Mouse (Mus musculus) urinary bladder, postnatal 36 days (tissue): ENCODE data around the gene 4932438H23Rik.

Experiments
- DNase-seq, 2 experiments: peaks; one replicate each; pipeline ENCODE4 v3.0.0; 2022; ENCODE audit warnings: low spot score in 2 of 2, mixed read lengths in 1 of 2

4932438H23Rik gene

DNA sequence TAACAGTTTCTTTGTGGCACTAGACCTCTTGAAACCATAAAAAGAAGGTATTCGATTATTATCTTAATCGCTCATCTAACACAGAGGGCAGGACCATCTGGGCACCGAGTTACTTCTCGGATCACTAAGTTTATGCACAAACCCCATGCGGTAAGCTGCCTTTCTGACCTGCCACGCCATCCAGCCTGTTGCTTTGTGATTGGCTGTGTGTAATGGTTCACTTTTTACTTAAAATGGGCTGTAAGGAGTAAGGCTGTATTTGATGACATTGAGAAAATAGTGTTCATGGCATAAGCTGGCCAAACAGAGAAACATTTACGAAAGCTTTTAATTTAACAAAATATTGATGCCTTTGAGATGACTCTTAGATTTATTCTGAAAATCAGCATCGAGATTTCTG is at the start of gene 4932438H23Rik:
TSS of gene 4932438H23Rik (minus strand) at position 101 of the 400 bp plus-strand sequence.
- DNase-seq: no peak

DNA sequence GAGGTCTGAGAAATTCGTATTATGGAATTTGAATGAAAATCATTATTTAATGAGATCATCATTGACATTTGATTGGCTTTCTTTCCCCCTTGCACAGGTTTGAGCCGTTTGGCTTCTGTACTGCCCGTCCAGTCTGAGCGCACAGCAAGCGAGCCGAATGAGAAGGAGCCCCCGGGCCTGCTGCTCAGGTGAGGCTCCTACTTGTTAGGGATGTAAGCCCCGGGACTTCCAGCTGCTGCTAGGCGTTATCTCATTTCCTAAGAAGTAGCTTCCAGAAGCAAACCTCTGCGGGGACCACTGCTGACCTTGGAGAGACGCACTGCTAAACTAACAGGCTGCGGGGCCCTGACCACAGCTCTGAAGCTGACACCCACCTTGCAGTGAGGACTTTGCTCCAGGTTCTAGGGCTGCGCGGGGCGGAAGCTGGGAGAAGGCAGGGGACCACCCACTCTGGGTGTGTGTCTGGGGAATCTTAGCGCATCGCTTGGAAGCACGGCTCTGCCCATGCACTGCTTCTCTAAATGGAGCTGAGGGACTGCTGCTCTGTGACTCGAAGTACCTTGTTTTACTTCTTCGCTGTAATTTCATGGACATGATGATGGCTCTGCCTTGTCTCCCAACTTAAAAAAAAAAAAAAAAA is 46.2 kb upstream of the 4932438H23Rik start:
- DNase-seq: no peak

DNA sequence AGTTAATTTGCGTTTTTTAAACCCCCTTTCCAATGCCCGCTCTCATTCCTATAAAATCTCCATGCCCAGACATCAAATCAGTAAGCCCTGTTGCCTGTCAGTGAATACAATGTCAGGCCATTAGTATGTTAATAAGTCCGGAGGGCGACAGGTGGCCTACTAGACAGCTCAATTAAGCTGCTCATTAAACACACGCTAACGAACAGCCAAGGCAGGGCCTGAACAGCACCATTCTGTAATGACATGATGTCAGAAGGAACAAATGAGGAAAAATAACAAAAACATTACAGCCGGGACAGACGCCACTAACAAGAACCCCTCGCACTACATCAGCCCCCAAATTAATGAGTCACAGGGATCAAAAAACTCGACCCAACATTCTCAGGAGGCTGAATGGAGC is 45.5 kb upstream of the 4932438H23Rik start:
- DNase-seq: no peak

DNA sequence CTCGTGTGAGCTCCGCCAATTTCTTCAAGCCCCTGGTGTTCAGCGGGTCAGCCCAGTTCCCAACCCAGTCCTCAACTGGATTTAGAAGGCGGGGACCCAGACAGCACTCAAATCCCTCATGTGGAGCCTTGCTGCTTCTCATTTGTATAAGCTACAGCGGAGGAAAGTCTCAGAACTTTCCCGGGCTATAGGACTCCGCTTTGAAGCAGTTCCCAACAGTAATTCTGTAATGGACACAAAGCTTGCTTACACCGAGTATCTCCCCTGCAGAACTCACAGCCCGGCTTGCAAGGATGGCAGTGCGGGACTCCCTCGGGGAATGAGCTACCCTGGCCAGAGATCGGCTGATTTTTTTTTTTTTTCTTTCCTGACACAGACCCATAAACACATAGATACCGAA is 45.1 kb upstream of the 4932438H23Rik start:
- no peak for DNase-seq

DNA sequence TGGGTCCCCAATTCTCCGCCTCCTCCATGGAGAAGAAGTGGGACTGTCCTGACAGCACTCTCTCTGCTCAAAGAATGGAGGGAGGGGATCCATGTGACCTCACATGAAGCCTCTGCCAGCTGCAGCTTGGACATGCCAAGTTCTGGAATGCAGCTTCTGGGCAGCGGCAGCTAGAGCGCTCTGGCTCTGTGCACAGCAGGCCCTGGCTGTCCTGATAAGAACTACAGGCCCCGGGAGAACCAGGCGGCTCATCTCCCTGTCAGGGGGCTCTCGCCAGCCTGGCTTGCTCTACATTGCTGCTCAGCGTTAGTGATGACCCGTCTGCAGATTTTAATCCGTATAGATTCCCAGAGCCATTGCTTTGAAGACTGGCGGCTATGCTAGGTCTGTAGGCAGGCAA is 44.6 kb upstream of the 4932438H23Rik start:
- no peak for DNase-seq

DNA sequence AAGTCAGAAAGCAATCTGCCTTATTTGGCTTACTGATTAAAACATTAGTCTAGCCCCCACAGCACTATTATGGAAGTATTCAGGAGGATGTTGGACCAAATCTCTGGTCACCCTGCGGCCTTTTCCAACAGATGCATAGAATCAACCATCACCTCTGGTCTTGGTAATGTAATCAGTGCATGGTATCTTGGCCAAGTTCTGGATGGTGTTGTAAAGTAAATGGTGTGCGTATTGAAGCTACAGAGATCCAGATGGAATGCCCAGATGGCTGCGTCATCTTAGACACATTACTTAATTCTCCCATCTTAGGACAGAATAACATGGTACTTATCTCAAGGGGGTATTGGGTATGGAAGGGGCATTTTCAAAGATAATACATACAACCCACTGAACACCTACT is 43.8 kb upstream of the 4932438H23Rik start:
- DNase-seq: no peak

DNA sequence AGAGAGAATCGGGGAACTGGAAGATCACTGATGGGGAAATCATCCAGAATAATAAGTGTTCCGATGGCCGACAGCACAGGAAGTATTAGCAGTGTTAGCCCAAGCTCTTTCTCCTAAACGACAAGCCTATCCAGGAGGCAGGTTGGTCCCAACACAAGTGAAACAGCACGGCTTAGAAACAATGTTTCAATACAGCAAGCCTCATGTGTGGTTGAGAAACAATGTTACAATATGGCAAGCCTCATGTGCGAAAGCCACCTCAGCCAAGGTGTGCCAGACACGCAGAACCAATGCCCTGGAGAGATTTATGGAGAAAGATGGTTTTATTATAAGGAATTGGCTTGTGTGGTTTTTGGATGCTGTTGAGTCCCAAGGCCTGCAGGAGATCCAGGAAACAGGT is 43.2 kb upstream of the 4932438H23Rik start:
- no peak for DNase-seq

DNA sequence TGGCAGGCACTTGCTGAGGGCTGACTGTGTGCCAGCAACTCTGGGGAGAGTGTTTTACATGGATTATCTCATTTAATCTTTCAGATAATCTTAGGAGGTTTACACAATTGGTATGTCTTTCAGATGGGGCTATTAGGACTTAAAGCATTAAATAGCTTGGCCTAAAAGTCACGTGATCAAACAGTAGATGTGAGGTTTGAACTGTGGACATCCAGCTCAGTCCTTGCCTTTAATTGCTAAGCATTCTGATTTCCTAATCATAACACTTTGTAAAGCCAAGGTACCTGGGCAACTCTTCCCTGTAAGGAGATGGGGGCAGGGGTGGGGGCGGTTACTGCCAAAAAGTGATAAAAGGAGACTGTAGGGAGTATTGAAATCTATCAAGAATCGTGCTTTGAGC is 41.7 kb upstream of the 4932438H23Rik start:
- no peak for DNase-seq

DNA sequence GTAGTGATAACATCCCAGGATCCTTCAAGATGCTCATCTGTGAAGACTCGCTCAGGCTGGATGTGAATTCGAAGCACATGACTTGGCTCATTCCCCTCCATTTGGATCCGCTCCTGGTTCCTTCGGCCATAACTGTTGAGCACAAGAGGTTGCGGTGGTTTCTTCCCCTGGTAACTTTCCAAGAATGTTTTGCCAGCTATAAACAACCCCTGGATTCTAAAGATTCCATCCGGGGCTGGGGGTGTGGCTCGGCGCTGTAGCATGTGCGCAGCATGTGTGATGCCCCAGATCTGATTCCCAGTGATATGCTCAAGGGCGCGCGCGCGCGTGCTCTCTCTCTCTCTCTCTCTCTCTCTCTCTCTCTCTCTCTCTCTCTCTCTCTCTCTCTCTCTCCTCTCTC is 35.0 kb upstream of the 4932438H23Rik start:
- DNase-seq: no peak

DNA sequence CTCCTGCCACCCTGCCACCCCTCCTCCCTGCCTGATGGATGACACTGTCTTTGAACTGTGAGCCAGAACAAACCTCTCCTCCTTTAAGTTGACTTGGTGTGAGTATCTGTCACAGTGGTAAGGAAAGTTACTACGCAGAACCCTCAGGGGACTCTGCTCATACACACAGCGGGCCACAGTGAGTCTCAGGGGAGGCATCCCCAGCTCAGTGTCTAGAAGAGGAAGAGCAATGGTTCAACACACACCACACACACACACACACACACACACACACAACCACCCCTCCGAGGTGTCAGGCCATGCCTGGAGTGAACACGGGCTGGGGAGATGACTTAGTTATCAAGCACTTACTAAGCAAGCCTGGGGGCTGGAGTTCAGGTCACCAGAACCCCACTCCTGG is 33.5 kb upstream of the 4932438H23Rik start:
- no peak for DNase-seq

DNA sequence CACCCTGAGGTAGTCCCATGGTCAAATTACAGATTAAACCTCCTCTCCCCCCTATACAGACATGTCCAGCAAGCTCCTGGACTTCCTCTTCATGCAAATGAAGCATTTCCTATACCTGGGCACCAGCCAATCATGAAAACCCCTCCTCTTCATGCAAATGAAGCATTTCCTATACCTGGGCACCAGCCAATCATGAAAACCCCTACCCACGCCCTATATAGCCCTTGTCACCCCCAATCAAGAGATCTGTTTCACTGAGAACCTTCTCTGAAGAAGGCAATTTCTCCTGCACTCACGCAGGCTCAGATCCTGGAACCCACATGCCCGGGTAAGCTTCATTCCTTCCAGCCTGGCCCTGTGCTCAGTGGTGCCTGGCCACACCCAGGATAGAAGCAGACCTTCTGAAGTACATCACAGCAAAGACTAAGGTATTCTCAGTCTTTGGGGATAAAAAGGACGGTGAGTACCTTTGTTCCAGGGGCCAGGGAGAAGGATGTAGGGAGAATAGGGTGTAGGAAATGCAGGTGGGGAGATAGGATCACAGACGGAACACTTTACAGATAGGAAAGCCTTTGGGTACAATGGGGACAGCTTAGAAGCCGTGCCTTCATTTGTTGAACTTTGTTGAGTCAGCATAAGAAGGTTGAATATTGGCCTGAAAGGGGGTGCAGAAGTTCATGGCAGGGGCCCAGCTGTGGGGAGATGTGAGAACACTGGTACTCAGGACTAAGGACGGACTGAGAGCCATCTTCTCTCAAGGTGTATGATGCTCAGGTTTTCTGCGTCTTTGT is 32.0 kb upstream of the 4932438H23Rik start:
- no peak for DNase-seq

DNA sequence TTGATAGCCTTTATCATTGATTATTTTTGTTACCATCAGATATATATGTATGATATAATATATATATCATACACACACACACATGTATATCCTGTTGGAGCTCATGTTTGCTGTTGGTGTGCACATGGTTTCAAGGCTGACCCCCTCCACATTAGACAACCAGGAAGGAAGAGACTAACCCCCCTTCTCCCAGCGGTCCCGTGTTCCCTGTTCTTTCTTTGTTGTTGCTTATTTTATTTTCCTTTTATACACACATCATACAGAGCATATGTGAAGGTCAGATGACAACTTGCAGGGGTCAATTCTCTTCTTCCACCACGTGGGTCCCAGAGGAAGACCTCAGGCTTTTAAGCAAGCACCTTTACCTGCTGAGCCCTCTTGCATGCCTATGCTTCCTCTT is 29.3 kb upstream of the 4932438H23Rik start:
- no peak for DNase-seq

DNA sequence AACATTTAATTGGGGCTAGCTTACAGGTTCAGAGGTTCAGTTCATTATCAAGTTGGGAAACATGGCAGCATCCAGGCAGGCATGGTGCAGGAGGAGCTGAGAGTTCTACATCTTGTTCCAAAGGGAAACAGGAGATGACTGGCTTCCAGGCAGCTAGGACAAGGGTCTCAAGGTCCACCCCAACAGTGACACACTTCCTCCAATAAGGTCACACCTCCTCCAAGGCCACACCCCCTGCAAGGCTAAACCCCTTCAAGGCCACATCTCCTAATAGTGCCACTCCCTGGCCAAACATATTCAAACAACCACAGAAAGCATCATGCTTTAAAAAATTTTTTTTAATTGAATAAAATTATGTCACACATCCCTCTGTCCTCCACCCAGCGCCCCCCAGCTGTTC is 28.9 kb upstream of the 4932438H23Rik start:
- no peak for DNase-seq

DNA sequence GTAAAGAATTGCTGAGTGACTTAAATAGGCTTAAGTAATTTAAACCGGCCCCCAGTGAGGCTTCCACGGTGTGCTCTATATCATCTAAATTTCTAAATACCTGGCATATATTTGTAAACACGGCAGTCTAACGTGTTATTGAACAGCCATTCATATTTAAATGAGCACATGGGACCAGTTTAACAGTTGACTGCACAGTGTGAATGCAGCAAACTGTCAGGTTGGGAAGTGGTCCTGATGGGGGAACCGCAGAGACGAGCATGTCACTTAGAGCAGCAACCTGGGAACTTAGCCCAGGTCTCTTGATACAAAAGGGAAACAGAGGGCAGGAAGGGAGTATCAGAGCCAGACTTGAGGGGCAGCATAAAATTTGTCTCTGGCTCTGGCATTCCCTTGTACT is 25.0 kb upstream of the 4932438H23Rik start:
- DNase-seq: no peak

DNA sequence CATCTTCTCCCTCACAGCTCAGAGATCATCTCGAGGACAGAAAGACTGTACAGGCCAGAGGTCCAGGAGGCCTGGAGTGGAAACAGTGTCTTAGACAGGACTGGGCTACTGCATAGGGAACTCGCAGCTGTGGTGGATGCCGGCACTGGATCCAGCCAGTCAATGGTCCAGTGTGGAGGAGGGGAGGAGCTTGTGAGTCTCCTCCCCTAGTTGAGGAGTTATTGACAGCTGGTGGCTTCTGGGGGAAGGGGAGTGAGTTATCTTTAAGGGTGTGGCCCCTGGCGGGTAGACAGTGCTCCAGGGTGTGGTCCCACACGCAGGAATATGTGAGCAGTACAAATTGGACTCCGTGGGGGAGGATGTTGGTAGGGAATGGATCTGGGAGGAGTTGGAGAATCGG is 21.8 kb upstream of the 4932438H23Rik start:
- no peak for DNase-seq

DNA sequence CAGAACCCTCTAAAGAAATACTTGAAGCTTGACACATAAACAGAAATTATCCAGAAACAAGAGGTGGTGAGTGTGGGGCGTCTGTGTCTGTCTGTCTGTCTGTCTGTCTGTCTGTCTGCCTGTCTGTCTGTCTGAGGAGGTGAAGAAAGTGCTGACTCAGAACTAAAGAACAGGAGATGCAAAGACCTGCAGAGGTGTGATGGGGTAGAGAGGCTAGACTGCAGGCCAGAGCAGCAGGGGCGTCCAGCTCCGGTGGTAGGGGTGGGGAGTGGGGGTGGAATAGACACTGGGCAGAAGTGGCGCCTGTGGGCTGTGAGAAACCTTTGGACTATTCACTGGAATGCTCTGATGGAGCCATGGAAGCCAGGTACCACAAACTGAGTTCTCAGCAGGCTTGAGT is 21.1 kb upstream of the 4932438H23Rik start:
- no peak for DNase-seq

DNA sequence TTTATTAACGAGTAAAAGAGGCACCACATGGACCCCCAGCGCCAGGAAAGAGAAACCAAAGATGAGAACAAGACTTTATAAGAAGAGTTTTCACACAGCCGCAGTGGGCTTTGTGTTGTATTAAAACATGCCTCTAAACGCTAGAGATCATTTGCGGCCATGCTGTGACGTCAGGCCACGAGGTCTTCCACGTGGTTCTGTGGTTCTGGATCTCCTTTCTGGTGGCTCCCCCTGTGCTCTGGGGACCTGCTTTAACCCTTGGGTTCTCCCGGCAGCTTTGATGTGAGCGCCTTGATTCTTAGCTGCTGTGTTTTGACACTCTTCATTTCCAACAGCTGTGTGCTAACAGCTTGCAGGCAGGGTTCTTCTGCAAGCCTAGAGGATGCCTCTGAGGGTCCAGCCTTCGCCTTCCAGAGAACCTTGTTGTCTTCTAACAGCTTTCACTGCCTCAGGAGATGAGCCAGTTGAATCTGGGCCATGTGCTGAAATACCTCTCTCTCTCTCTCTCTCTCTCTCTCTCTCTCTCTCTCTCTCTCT is 16.1 kb upstream of the 4932438H23Rik start:
- DNase-seq: no peak

DNA sequence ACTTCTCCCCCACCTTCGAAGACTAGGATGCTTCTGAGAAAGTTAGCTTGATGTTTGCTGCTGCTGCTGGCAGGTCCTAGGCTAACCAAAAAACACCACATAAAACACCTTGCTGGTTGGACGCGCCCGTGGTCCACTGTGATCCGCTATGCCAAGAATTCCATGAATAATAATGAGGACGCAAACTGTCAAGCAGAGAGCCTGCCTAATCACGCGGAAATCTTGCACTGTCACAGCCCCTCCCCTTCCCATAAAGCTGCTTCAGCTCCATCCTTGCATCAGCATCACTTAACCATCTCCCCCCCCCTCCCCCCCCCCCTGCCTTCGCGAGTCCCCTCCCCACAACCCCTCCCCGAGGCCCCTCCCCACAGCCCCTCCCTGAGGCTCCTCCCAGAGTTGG is 12.7 kb upstream of the 4932438H23Rik start:
- no peak for DNase-seq

DNA sequence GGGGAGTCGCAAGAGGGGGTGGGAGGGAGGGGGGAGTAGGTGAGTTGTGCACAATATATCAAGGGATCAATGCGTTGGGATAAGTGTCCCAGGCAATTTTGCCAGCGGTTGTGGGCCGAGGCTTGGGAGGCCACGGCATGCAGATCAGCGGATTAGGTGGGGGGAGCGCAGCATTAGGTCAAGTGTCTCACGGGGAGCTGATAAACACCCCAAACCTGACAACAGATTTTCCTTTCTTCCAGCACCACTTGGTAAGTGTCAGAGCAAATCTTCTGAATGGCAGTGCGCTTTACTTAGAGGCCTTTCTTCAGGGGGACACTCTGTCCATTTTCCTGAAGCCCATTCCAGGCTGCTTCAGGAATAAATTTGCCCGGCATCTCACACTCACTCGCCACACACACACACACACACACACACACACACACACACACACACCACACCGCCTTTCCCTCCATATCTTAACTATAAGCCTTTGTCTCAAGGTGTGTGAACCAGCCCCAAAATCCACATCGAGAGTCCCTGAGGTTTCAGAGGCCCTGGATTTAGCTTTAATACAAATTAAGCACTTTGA is 10.6 kb upstream of the 4932438H23Rik start:
- no peak for DNase-seq

DNA sequence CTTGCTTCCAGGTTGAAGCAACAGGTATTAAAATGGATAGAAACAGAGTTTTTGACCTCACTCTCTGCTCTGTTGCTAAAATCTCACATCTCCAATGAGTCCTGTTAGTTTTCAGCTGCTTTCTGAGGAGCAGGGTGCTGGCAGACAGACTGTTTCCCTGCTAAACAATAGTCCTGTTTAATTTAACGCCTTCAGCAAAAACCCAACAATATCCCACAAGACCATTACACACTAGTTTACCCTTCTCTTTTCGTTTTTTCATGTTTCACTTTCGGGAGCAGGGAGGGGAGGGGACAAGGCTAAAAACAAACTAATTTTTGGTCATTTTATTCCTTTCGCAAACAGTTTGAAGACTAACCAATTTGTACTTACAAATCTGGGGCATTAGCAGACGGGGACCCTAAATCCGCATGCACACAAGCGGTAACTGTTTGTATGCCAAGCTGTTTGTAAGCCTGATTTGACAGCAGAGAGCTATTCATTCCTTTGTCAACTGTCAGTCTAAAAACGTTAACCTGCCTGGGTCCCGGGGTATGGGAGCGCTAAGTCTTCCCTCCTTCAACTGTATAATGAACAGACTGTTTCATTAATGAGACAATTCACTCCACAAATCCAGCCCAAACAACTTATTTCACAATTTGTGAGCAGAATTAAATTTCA is 10.0 kb upstream of the 4932438H23Rik start:
- DNase-seq: no peak

DNA sequence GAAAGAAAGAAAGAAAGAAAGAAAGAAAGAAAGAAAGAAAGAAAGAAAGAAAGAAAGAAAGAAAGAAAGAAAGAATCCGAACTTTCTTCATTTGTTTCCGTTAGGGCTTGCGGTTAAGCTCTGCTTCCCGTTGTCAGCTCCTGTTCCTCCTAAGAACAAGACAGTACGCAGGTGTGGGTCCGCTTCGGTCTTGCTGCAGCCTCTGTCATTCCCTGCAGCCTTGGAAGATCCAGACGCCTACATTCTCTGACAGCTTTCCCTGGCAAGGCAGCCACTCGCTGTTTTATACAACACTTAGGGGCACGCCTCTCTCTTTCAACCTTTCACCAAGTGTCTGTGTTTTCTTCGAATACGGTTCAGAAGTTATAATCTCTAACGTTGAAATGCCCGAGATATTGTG is 8.5 kb upstream of the 4932438H23Rik start:
- DNase-seq: no peak

DNA sequence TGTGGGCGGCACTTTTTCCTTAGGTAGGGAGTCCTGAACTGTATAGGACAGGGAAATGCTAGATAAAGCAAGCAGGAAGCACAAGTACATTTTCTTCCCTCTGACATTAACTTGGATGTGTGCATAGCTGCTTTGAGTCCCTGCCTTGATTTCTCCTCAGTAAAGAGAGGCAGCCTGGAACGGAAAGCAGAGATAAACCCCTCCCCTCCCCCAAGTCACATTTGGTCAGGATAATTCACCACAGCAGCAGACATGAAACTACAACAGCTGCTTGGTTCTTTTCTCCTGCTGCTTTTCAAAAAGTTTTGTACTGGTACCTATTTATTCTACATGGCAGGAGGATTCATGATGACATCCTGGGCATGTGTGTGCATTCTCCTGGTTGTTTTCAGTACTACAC is 5.6 kb upstream of the 4932438H23Rik start:
- no peak for DNase-seq
